Mouse (Mus musculus) midbrain, postnatal 0 days (tissue): Measurements from ENCODE around the gene Aqp12. TPM values are rescaled to one million over a fixed set of nuclear protein-coding genes. Genes with fewer than 3 reads are reported as not detected.
A peak's percentile ranks its signal among the peaks of the same experiment; 100 is the strongest.

Experiments used
- ATAC-seq: fragments of 200-750 bp; cut with Nextera tagmentation; 2 replicates; pipeline ENCODE4 v1.8.0; 2017; ENCODE audit warnings: moderate number of reproducible peaks, mild to moderate bottlenecking, moderate TSS enrichment, moderate library complexity; ENCODE audit not compliant: low FRiP score
- DNase-seq: peaks from one replicate; pipeline ENCODE4 v3.0.0-alpha.2; 2015; ENCODE audit warnings: low spot score
- H3K27ac ChIP-seq: fragments of 300-500 bp; sonication (generic); 2 replicates; pipeline ENCODE4 v1.5.1; 2014; ENCODE audit warnings: low read depth, mild to moderate bottlenecking, low read length, mixed read lengths
- H3K27me3 ChIP-seq: fragments of 300-500 bp; sonication (generic); 2 replicates; pipeline ENCODE4 v1.6.1; 2014; ENCODE audit warnings: low read length, control low read depth, mixed read lengths; ENCODE audit not compliant: insufficient read depth
- H3K36me3 ChIP-seq: fragments of 300-500 bp; sonication (generic); 2 replicates; pipeline ENCODE4 v1.6.1; 2014; ENCODE audit warnings: low read length, control low read depth, mixed read lengths; ENCODE audit not compliant: insufficient read depth
- H3K4me1 ChIP-seq: fragments of 300-500 bp; sonication (generic); 2 replicates; pipeline ENCODE4 v1.6.1; 2014; ENCODE audit warnings: mild to moderate bottlenecking, control low read depth, antibody characterized with exemption, low read length, mixed read lengths; ENCODE audit not compliant: insufficient read depth
- H3K4me2 ChIP-seq: fragments of 300-500 bp; sonication (generic); 2 replicates; pipeline ENCODE4 v1.6.1; 2014; ENCODE audit warnings: low read depth, mild to moderate bottlenecking, low read length, mixed read lengths; ENCODE audit not compliant: poor library complexity, severe bottlenecking
- H3K4me3 ChIP-seq: fragments of 300-500 bp; sonication (generic); 2 replicates; pipeline ENCODE4 v1.5.1; 2014; ENCODE audit warnings: low read depth, mild to moderate bottlenecking, low read length, moderate library complexity
- H3K9ac ChIP-seq: fragments of 300-500 bp; sonication (generic); replicated peaks from 2 replicates; pipeline ENCODE4 v1.6.1; 2014; ENCODE audit warnings: mild to moderate bottlenecking, low read length, moderate library complexity, mixed read lengths; ENCODE audit not compliant: poor library complexity, severe bottlenecking
- H3K9me3 ChIP-seq: fragments of 300-500 bp; sonication (generic); 2 replicates; pipeline ENCODE4 v1.6.1; 2016; ENCODE audit warnings: low read length, control low read depth
- CTCF ChIP-seq: IDR thresholded peaks from 2 replicates; pipeline ENCODE4 v1.5.1; 2016; ENCODE audit warnings: antibody characterized with exemption, mild to moderate bottlenecking
- WGBS: fragments of 180-500 bp; shearing (Covaris S2); extraction: QIAGEN DNeasy Blood & Tissue Kit; methylation state at CpG from one replicate; pipeline ENCODE4 v1.1.7; 2014; 5-methylcytosine and 5-hydroxymethylcytosine counted together
- polyA plus RNA-seq: library from polyadenylated mRNA; unstranded; fragments of >200 nt; fragmentation: Nextera tagmentation; extraction: Ambion mirVana; gene quantifications from 2 replicates; pipeline ENCODE4 v1.2.1, GENCODE M21; 2015
- total RNA-seq: library from RNA; depleted of rRNA; stranded (reverse); fragments of >200 nt; gene quantifications from 2 replicates; pipeline ENCODE4 v1.2.3, GENCODE M21; 2014

Aqp12 gene
- total and polyA plus RNA-seq, 2 experiments from 2014 or later: not detected

GRCm38 (mm10) chr1:93026600-93026999 lies 20.5 kb downstream of the Aqp12 start:
- DNase-seq (no peak), ATAC-seq (no peak)
- no peaks in the 10 kb centered on the region for H3K27me3 ChIP-seq
- no peak for TF ChIP-seq CTCF
- H3K4me3 ChIP-seq: no peak overlapping the region
- 96% methylated on average over 8 of the region's 8 CpGs for WGBS
- no peak overlapping the region for H3K9ac ChIP-seq
- H3K27ac ChIP-seq: no peak overlapping the region
- H3K9me3 ChIP-seq: no peaks in the 10 kb centered on the region
- peaks cover 83% of the 10 kb centered on the region for H3K36me3 ChIP-seq
- H3K4me1 ChIP-seq: no peaks in the 10 kb centered on the region
- no peak overlapping the region for H3K4me2 ChIP-seq

- H3K9ac ChIP-seq: no peak overlapping the region
- peaks cover 78% of the 10 kb centered on the region for H3K36me3 ChIP-seq
- H3K4me2 ChIP-seq: no peak overlapping the region
- no peak overlapping the region for H3K27ac ChIP-seq
- WGBS: 94% methylated on average over 10 of the region's 10 CpGs
- H3K4me1 ChIP-seq: no peaks in the 10 kb centered on the region
- H3K27me3 ChIP-seq: no peaks in the 10 kb centered on the region
- H3K9me3 ChIP-seq: no peaks in the 10 kb centered on the region
- H3K4me3 ChIP-seq: no peak overlapping the region
- DNase-seq (no peak), ATAC-seq (no peak)
- TF ChIP-seq CTCF: peak; percentile 31; the same call in 1 of the 2 replicates
These were observed 23.3 kb downstream of the Aqp12 start for GRCm38 (mm10) chr1:93029387-93029786.

- ATAC-seq (no peak), DNase-seq (no peak)
- Histone ChIP-seq H3K36me3 (peaks cover 78% of the 10 kb centered on the region), H3K9ac (no peak overlapping the region), H3K4me3 (no peak overlapping the region), H3K9me3 (no peaks in the 10 kb centered on the region), H3K27me3 (no peaks in the 10 kb centered on the region), H3K4me2 (no peak overlapping the region), H3K27ac (no peak overlapping the region), H3K4me1 (no peaks in the 10 kb centered on the region)
- no peak for TF ChIP-seq CTCF
- WGBS: 76% methylated on average over 2 of the region's 2 CpGs
These were observed 23.9 kb downstream of the Aqp12 start for GRCm38 (mm10) chr1:93030060-93030459.

GRCm38 (mm10) chr1:93031199-93031598 lies 25.1 kb downstream of the Aqp12 start:
- DNase-seq (no peak), ATAC-seq (no peak)
- 90% methylated on average over 3 of the region's 3 CpGs for WGBS
- Histone ChIP-seq H3K9me3 (no peaks in the 10 kb centered on the region), H3K4me3 (no peak overlapping the region), H3K27ac (no peak overlapping the region), H3K4me2 (no peak overlapping the region), H3K9ac (no peak overlapping the region), H3K4me1 (no peaks in the 10 kb centered on the region), H3K27me3 (no peaks in the 10 kb centered on the region), H3K36me3 (peaks cover 78% of the 10 kb centered on the region)
- TF ChIP-seq CTCF: no peak

GRCm38 (mm10) chr1:93033989-93034388 lies 27.9 kb downstream of the Aqp12 start:
- no peak for DNase-seq
- no peak for TF ChIP-seq CTCF
- 53% methylated on average over 8 of the region's 8 CpGs for WGBS
- H3K4me2 ChIP-seq: no peak overlapping the region
- no peak overlapping the region for H3K27ac ChIP-seq
- H3K9ac ChIP-seq: no peak overlapping the region
- no peak for ATAC-seq
- H3K27me3 ChIP-seq: no peaks in the 10 kb centered on the region
- H3K4me1 ChIP-seq: no peaks in the 10 kb centered on the region
- H3K4me3 ChIP-seq: no peak overlapping the region
- peaks cover 83% of the 10 kb centered on the region for H3K36me3 ChIP-seq
- H3K9me3 ChIP-seq: no peaks in the 10 kb centered on the region

- Histone ChIP-seq H3K9me3 (no peaks in the 10 kb centered on the region), H3K4me2 (no peak overlapping the region), H3K36me3 (peaks cover 94% of the 10 kb centered on the region), H3K27ac (no peak overlapping the region), H3K4me3 (no peak overlapping the region), H3K9ac (no peak overlapping the region), H3K27me3 (no peaks in the 10 kb centered on the region), H3K4me1 (no peaks in the 10 kb centered on the region)
- 83% methylated on average over 4 of the region's 4 CpGs for WGBS
- ATAC-seq: no peak
- DNase-seq: peak; percentile 43
- no peak for TF ChIP-seq CTCF
These were observed 29.8 kb downstream of the Aqp12 start for GRCm38 (mm10) chr1:93035981-93036380.
